Mouse (Mus musculus) urinary bladder, postnatal 36 days (tissue): ENCODE results near the gene Kifc1.

Source experiments
- DNase-seq, 2 experiments: peaks; one replicate each; pipeline ENCODE4 v3.0.0; 2022; ENCODE audit warnings: low spot score in 2 of 2, mixed read lengths in 1 of 2

The Kifc1 gene

DNA sequence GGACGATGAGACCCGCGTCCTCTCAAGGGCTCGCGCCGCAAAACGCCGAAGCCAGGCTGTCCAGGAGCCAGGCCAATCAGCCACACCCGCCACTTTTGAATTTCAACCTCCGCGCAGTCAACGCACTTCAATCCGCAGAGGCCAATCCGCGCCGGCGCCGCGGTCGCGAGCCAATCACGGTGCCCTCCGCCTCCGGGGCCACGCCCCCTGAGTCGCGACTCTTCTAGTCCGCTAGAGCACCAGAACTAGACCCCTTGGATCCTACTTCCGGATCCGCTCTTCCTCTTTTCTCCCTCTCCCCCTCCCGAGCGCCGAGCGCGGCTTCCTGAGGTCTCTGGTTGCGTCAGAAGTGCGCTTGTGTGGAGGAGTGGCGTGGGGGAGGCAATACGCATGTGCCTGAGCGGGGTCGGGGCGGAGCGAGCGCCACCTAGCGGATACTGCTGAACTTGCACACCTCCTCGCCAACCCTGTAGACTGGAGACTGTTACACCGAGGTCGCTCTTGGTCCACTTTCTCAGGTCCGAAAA, at the start of gene Kifc1:
Kifc1 (minus strand) TSS at position 129 of the 527 bp plus-strand sequence.
- peak; percentile 98 to 99 for DNase-seq

- no peak for DNase-seq
Measured at GRCm38 (mm10) chr17:33938783-33939182, 48.3 kb upstream of the Kifc1 start.

GRCm38 (mm10) chr17:33936993-33937392, 46.5 kb upstream of the Kifc1 start:
- no peak for DNase-seq

DNA sequence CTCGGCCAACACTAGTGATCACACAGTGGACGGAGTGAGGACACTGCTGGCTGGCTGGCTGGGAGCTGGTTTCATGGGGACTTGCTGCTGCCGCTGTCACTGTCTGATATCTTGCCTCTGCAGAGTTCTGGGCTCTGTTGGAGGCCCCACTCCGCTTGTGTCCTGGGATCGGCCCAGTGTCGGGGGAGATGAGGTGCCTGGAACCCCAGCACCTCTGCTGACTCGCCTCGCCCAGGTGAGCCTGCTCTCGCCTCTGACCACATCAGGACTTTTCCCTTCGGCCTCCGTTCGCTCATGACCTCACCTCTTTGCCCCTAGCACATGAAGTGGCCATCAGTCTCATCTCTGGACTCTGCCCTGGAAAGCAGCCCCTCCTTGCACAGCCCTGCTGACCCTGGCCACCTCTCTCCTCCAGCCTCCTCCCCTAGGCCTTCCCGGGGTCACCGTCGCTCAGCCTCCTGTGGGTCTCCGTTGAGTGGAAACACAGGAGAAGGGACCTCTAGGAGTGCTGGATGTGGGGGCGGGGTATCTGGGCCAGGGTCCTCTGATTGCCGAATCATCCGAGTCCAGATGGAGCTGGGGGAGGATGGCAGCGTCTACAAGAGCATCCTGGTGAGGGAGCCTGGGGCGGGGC, 45.1 kb upstream of the Kifc1 start:
- DNase-seq = no peak

DNA sequence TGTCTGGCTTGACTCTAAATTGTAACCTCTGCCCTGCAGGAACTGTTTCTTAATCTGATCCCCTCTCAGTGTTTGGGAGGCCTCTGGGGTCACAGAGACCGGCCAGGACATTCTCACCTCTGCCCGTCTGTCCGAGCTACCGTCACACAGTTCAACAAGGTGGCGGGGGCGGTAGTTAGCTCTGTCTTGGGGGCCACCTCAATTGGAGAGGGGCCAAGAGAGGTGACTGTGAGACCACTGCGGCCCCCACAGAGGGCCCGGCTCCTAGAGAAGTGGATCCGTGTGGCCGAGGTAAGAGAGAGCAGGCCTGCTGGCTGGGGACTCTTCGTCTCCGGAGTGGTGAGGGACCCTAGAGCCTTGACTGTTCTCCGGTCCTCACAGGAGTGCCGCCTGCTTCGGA, 42.5 kb upstream of the Kifc1 start:
- no peak for DNase-seq

DNA sequence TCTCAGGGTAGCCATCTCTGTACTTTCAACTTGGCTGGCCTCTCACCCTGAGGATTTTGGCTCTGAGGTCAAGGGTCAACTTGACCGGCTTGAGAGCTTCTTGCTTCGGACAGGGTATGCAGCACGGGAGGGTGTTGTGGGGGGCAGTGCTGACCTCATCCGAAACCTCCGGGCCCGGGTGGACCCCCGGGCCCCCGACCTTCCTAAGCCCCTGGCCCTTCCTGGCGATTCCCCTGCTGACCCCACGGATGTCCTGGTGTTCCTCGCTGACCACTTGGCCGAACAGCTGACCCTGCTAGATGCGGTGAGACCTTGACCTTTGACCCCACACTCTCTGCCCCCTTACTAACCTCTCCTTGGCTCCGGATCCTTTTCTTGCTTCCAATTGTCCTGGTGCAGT, 42.0 kb upstream of the Kifc1 start:
- no peak for DNase-seq

- no peak for DNase-seq
Measured at GRCm38 (mm10) chr17:33931947-33932346, 41.5 kb upstream of the Kifc1 start.

- DNase-seq = no peak
Measured at GRCm38 (mm10) chr17:33931159-33931866, 40.9 kb upstream of the Kifc1 start.

DNA sequence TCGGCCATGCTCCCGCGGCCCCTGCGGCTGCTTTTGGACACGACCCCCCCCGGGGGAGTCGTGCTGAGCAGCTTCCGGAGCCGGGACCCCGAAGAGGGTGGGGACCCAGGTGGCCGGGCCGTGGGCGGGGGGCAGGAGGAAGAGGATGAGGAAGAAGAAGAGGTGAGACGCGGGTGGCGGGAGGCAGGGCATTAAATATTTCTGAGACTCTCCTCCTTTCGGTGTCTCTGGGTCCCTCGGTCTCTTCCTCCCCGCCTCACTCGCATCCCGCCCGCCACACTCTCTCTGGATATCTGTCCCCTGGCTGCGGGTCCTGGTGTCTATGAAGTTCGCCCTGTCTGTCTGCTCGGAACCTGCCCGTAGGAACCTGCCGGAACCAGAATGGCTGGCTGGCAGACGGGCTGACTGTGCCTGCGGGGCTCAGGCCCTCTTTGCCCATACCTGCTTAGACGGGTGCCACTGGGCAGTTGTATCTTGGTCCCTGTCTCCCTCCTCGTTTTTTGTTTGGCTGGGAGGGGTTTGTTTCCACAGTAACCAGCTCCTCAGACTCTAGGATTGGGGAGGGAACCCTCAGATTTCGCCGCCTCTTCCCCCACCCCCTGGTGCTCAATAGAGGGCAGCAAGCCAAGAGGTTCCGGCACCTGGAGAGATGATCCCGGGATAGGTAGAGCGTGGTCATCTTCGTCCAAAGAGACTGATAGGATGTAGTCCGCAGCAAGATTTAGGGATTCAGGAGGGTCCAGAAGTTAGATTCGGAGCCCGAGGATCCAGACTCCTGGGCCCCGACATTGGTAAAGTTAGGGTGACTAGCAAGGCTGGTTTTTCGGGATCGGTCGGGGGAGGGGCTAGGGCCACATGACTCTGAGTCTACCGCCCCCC, 40.1 kb upstream of the Kifc1 start:
- DNase-seq = peak; percentile 76 to 80

DNA sequence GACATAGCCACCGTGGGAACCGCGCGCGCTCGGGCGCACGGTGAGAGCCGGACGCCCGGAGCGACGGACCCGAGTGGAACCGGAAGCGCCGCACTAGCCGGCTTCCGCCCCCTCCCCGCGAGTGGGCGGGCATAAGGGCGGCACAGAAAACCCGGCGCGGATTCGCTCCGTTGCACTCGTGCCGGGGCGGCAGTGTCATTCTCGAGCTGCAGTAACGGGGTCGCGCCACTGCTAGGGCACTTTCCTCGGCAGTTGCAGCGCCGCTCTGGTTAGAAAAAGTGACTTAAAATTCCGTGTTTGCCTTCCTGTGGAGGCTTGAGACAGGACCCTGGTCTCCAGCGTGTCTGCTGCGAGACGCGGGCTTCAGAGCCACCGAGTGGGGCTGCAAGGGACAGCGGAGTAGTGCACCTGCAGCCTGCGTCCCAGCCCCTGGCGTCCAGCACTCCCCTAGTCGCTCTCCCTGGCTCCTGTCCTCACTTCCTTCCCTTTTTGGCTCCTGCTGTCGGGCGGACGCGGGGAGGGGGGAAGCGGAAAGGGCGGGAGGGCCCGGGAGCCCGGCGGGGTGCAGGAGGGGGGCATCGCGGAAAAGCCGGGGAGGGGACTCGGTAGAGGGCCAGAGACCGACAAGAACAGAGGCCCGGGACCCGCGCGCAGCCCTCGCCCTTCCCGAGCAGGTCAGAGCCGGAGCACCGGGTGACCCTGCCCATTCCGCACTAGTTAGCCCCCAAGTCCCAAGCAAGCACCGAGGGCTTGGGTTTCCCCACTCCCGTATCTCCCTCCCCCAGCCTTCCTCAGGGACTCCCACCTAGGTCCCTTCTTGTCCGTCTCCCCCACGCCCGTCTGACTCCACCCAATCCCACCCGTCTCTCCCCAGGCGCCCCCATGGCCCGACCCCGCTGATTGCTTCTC, 39.2 kb upstream of the Kifc1 start, which contains the start of gene Rgl2:
Rgl2 (plus strand) TSS at position 173 of the 909 bp plus-strand sequence.
- DNase-seq = peak; percentile 88 to 90

- no peak for DNase-seq
Measured at GRCm38 (mm10) chr17:33928251-33928947, 37.9 kb upstream of the Kifc1 start.

DNA sequence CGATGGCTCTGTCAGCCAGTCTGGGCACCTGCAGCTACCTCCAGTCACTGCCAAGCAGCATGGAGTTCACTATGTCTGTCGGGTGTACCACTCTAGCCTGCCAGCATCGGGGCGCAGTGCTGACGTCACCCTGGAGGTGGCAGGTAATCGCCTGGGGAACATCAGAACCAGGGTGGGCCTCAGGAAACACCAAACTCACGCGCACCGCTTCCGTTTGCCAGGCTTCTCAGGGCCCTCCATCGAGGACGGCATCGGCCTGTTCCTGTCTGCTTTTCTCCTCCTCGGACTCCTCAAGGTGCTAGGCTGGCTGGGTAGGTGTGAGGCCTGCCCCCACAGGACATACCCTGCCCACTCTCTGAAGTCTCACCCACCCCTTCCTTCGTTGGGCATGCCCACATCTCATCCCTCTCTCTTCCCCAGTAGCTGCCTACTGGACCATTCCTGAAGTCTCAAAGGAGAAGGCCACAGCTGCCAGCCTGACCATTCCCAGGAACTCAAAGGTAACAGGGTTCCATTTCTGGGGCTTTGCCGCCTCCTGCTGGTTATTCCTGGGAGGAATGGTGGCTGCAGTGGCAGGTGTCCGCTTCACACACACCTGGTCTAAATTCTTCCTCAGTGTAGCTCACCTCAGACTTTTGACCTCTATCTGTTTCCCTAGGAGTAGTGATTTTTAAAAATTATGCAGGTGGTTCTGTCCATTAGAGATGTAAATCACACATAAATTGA, 35.9 kb upstream of the Kifc1 start:
- DNase-seq = no peak

DNA sequence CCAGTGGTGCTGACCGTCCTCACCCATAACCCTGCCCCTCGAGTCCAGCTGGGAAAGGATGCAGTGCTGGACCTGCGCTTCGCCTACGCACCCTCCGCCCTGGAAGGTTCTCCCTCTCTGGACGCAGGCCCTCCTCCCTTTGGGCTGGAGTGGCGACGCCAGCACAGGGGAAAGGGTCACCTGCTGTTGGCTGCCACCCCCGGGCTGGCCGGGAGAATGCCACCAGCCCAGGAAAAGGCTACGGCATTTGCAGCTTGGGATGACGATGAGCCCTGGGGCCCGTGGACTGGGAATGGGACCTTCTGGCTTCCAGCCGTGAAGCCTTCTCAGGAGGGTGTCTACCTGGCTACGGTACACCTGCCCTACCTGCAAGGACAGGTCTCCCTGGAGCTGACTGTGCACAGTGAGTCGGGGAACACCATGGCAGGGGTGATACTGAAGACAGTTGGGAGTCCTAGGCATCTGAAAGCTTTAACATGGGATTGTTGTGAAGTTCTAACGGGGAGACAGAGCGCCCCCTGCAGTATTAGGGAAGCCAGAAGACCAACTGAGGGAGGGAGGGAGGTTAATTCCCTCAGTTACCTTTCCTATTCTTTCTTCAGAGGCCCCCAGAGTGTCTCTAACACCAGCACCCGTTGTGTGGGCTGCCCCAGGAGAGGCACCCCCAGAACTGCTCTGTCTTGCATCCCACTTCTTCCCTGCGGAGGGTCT, 35.1 kb upstream of the Kifc1 start:
- no peak for DNase-seq

GRCm38 (mm10) chr17:33924577-33925283, 34.3 kb upstream of the Kifc1 start:
- DNase-seq = no peak

DNA sequence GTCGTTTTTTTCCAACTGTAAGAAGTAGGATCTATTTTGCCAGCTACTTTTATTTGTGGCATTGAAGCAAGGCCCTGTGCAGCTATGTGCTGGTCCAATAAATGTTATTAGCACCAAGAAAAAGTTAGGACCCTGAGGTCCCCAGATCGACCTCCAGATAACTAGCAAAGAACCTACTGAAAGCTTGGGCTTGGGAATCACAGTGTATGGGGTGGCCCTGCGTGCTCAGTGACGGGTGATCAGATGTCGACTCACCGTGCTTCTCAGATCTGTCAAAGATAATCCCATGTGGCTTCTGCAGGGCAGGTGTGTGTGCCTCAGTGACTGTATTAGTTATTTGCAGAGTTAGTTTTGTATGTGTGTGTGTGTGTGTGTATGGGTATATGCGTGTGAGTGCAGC, 30.9 kb upstream of the Kifc1 start:
- DNase-seq = no peak

DNA sequence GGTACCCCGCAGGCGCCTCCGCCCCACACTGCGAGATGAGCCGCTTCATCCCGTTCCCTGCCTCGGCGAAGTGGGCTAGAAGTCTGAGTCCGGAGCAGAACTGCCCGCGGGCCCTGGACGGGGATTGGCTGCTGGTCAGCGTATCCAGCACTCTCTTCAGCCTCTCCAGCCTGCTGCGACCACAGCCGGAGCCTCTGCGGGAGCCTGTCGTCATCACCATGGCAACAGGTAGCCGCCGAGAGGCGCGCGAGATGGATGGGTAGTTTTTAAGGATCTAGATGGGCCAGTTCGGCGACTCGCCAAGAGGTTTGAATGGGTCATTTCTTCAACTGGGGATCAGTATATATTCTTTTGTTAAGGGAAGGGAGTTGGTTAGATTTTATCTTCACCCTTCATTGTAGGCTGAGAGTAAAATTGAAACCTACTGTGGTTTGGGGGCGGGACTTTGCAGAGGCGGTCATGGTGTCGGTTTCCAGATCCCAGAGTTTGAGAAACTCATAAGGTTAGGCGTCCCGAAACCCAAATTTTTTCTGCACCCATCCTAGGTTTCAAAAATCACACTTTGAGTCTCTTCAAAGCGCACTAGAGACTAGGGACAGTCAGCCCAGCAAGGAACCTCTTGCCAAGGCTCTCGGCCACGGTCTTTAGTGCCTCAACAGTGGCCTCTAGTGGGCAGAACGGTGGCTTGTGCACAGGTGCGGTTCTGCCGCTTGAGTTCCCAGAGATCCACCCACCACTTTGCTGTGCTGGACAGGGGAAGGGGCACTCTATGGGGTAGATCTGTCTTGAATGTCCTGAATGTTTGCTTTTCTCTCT, 30.0 kb upstream of the Kifc1 start:
- peak; percentile 82 to 85 for DNase-seq
